13 mouse cellular contexts compared by ENCODE assay signal in genomic region chr2:147905118-147905517, GRCm38 (mm10).
"Had no signal": no experiment of that assay in that cellular context is flagged by ENCODE, and none has a peak within 500 bp of the region (broad histone marks: within the 10 kb centered on the region; RNA-seq: fewer than 3 reads in every experiment).

No protein-coding gene starts in this region.

- H3K27ac ChIP-seq: layer of hippocampus, adult 2 months; limb, embryonic 12.5 days; lung, embryonic 15.5 days; macrophage; stomach, embryonic 15.5 days had no signal

- DNase-seq: kidney, adult 18-20 months; kidney, postnatal 10 days; lung, postnatal 14 days; right cerebral cortex, postnatal 14 days; thymus, adult 2 months; thymus, postnatal 25 days had no signal

- H3K36me3 ChIP-seq: limb, embryonic 12.5 days; lung, embryonic 15.5 days; stomach, embryonic 15.5 days had no signal

- H3K9me3 ChIP-seq: limb, embryonic 12.5 days; lung, embryonic 15.5 days; megakaryocyte, embryonic 14.5 days; stomach, embryonic 15.5 days had no signal

- H3K4me1 ChIP-seq: megakaryocyte, embryonic 14.5 days; stomach, embryonic 15.5 days had no signal

- H3K4me3 ChIP-seq: layer of hippocampus, adult 2 months; limb, embryonic 12.5 days; lung, embryonic 15.5 days; megakaryocyte, embryonic 14.5 days; stomach, embryonic 15.5 days had no signal

- H3K9ac ChIP-seq: limb, embryonic 12.5 days; lung, embryonic 15.5 days; stomach, embryonic 15.5 days had no signal

- H3K27me3 ChIP-seq: lung, embryonic 15.5 days; megakaryocyte, embryonic 14.5 days; stomach, embryonic 15.5 days had no signal

- H3K4me2 ChIP-seq: limb, embryonic 12.5 days; liver, embryonic 11.5 days; lung, embryonic 15.5 days; stomach, embryonic 15.5 days had no signal
